Mouse (Mus musculus): Measurements from ENCODE around the gene 4930544D05Rik.

4930544D05Rik gene

GRCm38 (mm10) chr11:70605024-70605566 lies 10.6 kb upstream of the 4930544D05Rik start:
- DNase-seq: peak; percentile 73

- no peak for DNase-seq
Observed at GRCm38 (mm10) chr11:70606717-70607116, 8.9 kb upstream of the 4930544D05Rik start.

GRCm38 (mm10) chr11:70607611-70608010 lies 8.0 kb upstream of the 4930544D05Rik start:
- no peak for DNase-seq

GRCm38 (mm10) chr11:70608381-70609066 lies 7.1 kb upstream of the 4930544D05Rik start:
- peak; percentile 36 for DNase-seq

GRCm38 (mm10) chr11:70610752-70611151 lies 4.9 kb upstream of the 4930544D05Rik start:
- DNase-seq: no peak

GRCm38 (mm10) chr11:70612505-70612904 lies 3.1 kb upstream of the 4930544D05Rik start:
- DNase-seq: no peak

GRCm38 (mm10) chr11:70615074-70615473 lies 574 bp upstream of the 4930544D05Rik start:
- peak; percentile 64 for DNase-seq

GRCm38 (mm10) chr11:70619101-70619500 lies 3.5 kb downstream of the 4930544D05Rik start, which contains the start of gene Chrne:
Chrne (minus strand) TSS chr11:70619216.
- no peak for DNase-seq

GRCm38 (mm10) chr11:70621972-70622814 lies 6.5 kb downstream of the 4930544D05Rik start:
- no peak for DNase-seq

- DNase-seq: no peak
Observed at GRCm38 (mm10) chr11:70623053-70623742, 7.5 kb downstream of the 4930544D05Rik start.

GRCm38 (mm10) chr11:70625473-70625872 lies 9.8 kb downstream of the 4930544D05Rik start:
- DNase-seq: no peak

- no peak for DNase-seq
Observed at GRCm38 (mm10) chr11:70626877-70627276, 11.2 kb downstream of the 4930544D05Rik start.

GRCm38 (mm10) chr11:70628431-70628830 lies 12.8 kb downstream of the 4930544D05Rik start:
- DNase-seq: no peak

- DNase-seq: no peak
Observed at GRCm38 (mm10) chr11:70629557-70629956, 13.9 kb downstream of the 4930544D05Rik start.

GRCm38 (mm10) chr11:70630129-70630528 lies 14.5 kb downstream of the 4930544D05Rik start:
- no peak for DNase-seq

GRCm38 (mm10) chr11:70635601-70636000 lies 20.0 kb downstream of the 4930544D05Rik start:
- no peak for DNase-seq

- no peak for DNase-seq
Observed at GRCm38 (mm10) chr11:70637764-70638163, 22.1 kb downstream of the 4930544D05Rik start.

GRCm38 (mm10) chr11:70638293-70638692 lies 22.6 kb downstream of the 4930544D05Rik start:
- no peak for DNase-seq

GRCm38 (mm10) chr11:70638714-70639278 lies 23.1 kb downstream of the 4930544D05Rik start, which contains the start of gene Gp1ba:
Gp1ba (plus strand) TSS chr11:70639122.
- no peak for DNase-seq

- no peak for DNase-seq
Observed at GRCm38 (mm10) chr11:70639976-70640375, 24.3 kb downstream of the 4930544D05Rik start.

GRCm38 (mm10) chr11:70641241-70641640 lies 25.6 kb downstream of the 4930544D05Rik start:
- no peak for DNase-seq

- DNase-seq: no peak
Observed at GRCm38 (mm10) chr11:70643051-70643450, 27.4 kb downstream of the 4930544D05Rik start.

Measured in layer of hippocampus, adult 9-11 months (tissue).